Mouse (Mus musculus): ENCODE measurements around the gene Rbm46.

Gene Rbm46

GRCm38 (mm10) chr3:82876372-82876739, at the start of gene Rbm46:
Rbm46 (minus strand) TSS chr3:82876483.
- DNase-seq (ENCODE audit: low spot score) = peak; percentile 63

- no peak for DNase-seq (ENCODE audit: low spot score)
These were observed 39.3 kb upstream of the Rbm46 start for GRCm38 (mm10) chr3:82915632-82916031.

- DNase-seq (ENCODE audit: low spot score) = no peak
These were observed 32.4 kb upstream of the Rbm46 start for GRCm38 (mm10) chr3:82908671-82909070.

GRCm38 (mm10) chr3:82904211-82904908, 28.1 kb upstream of the Rbm46 start:
- no peak for DNase-seq (ENCODE audit: low spot score)

- no peak for DNase-seq (ENCODE audit: low spot score)
These were observed 27.4 kb upstream of the Rbm46 start, which contains the start of gene Lrat for GRCm38 (mm10) chr3:82903613-82904205. Lrat (minus strand) TSS chr3:82903973.

GRCm38 (mm10) chr3:82902757-82903612, 26.7 kb upstream of the Rbm46 start:
- DNase-seq (ENCODE audit: low spot score) = no peak

GRCm38 (mm10) chr3:82888842-82889241, 12.6 kb upstream of the Rbm46 start:
- no peak for DNase-seq (ENCODE audit: low spot score)

GRCm38 (mm10) chr3:82877258-82877657, 975 bp upstream of the Rbm46 start:
- DNase-seq (ENCODE audit: low spot score) = no peak

GRCm38 (mm10) chr3:82875671-82876371, 462 bp downstream of the Rbm46 start:
- no peak for DNase-seq (ENCODE audit: low spot score)

GRCm38 (mm10) chr3:82857414-82858077, 18.7 kb downstream of the Rbm46 start:
- DNase-seq (ENCODE audit: low spot score) = no peak

GRCm38 (mm10) chr3:82825165-82825564, 51.1 kb downstream of the Rbm46 start:
- no peak for DNase-seq (ENCODE audit: low spot score)

GRCm38 (mm10) chr3:82811851-82812250, 64.4 kb downstream of the Rbm46 start:
- DNase-seq (ENCODE audit: low spot score) = no peak

GRCm38 (mm10) chr3:82810334-82811120, 65.8 kb downstream of the Rbm46 start:
- DNase-seq (ENCODE audit: low spot score) = no peak

- DNase-seq (ENCODE audit: low spot score) = no peak
These were observed 66.5 kb downstream of the Rbm46 start for GRCm38 (mm10) chr3:82809769-82810168.

GRCm38 (mm10) chr3:82808323-82808911, 67.9 kb downstream of the Rbm46 start:
- DNase-seq (ENCODE audit: low spot score) = no peak

- DNase-seq (ENCODE audit: low spot score) = no peak
These were observed 71.0 kb downstream of the Rbm46 start for GRCm38 (mm10) chr3:82805291-82805690.

- DNase-seq (ENCODE audit: low spot score) = no peak
These were observed 75.8 kb downstream of the Rbm46 start for GRCm38 (mm10) chr3:82800470-82800843.

- DNase-seq (ENCODE audit: low spot score) = no peak
These were observed 76.4 kb downstream of the Rbm46 start for GRCm38 (mm10) chr3:82799735-82800469.

GRCm38 (mm10) chr3:82793656-82794055, 82.6 kb downstream of the Rbm46 start:
- no peak for DNase-seq (ENCODE audit: low spot score)

- DNase-seq (ENCODE audit: low spot score) = no peak
These were observed 84.6 kb downstream of the Rbm46 start for GRCm38 (mm10) chr3:82791663-82792062.

Measured in ovary, postnatal 10 days (tissue).